Mouse (Mus musculus): ENCODE data around the gene Kmt2b. TPM values are rescaled to one million over a fixed set of nuclear protein-coding genes. Genes with fewer than 3 reads are reported as not detected.

The Kmt2b gene
- total and polyA plus RNA-seq, 3 experiments = 15.6 to 48.2 TPM; not detected in 1

GRCm38 (mm10) chr7:30610043-30610442, 21.5 kb upstream of the Kmt2b start:
- Histone ChIP-seq H3K4me1 (ENCODE audit: control insufficient read depth in 1 of 2, insufficient read depth in 2 of 2, low read length in 2 of 2) (no peaks in the 10 kb centered on the region), H3K9me3 (replicated peaks; ENCODE audit: insufficient read depth, low read length) (no peaks in the 10 kb centered on the region), H3K27me3 (ENCODE audit: control insufficient read depth in 1 of 2, insufficient read depth in 2 of 2, low read length in 2 of 2) (no peaks in the 10 kb centered on the region), H3K27ac (ENCODE audit: control insufficient read depth, low read depth, low read length) (no peak overlapping the region), H3K36me3 (ENCODE audit: control insufficient read depth in 1 of 2, insufficient read depth in 2 of 2, low read length in 2 of 2) (no peaks in the 10 kb centered on the region), H3K79me2 (ENCODE audit: control insufficient read depth, insufficient read depth, low read length, poor library complexity) (no peaks in the 10 kb centered on the region), H3K9ac (ENCODE audit: control insufficient read depth, low read depth, low read length, poor library complexity, severe bottlenecking) (no peak overlapping the region), H3K4me3 (ENCODE audit: control insufficient read depth in 1 of 2, insufficient read depth in 1 of 2, low read depth in 2 of 2, low read length in 2 of 2) (no peak overlapping the region)
- DNase-seq (ENCODE audit: low read depth, low spot score) = no peak
- TF ChIP-seq EP300 (IDR thresholded peaks at IDR 0.05; ENCODE audit: low read depth in 1 of 2, low read length in 2 of 2) = no peak
- no peak for TF ChIP-seq SIN3A (IDR thresholded peaks at IDR 0.05; ENCODE audit: low read length)
- no peak for TF ChIP-seq ETS1 (IDR thresholded peaks at IDR 0.05; ENCODE audit: low read depth, low read length)
- no peak for TF ChIP-seq RAD21 (IDR thresholded peaks at IDR 0.05; ENCODE audit: low read depth, low read length)
- no peak for TF ChIP-seq BHLHE40 (IDR thresholded peaks at IDR 0.05; ENCODE audit: borderline replicate concordance, low read depth, low read length)
- no peak for TF ChIP-seq ZKSCAN1 (IDR thresholded peaks at IDR 0.05; ENCODE audit: low read depth, low read length)
- no peak for TF ChIP-seq MYC (IDR thresholded peaks at IDR 0.05; ENCODE audit: low read depth, low read length)
- TF ChIP-seq POLR2A (IDR thresholded peaks at IDR 0.05; ENCODE audit: control insufficient read depth in 1 of 2, insufficient read depth in 1 of 2, low read depth in 1 of 2, low read length in 2 of 2, poor library complexity in 1 of 2) = no peak
- no peak for TF ChIP-seq GABPA (IDR thresholded peaks at IDR 0.05; ENCODE audit: low read depth, low read length)
- no peak for TF ChIP-seq ZNF384 (IDR thresholded peaks at IDR 0.05; ENCODE audit: low read depth, low read length)
- no peak for TF ChIP-seq ZMIZ1 (IDR thresholded peaks at IDR 0.05; ENCODE audit: low read depth, low read length)
- TF ChIP-seq GATA1 (IDR thresholded peaks at IDR 0.05; ENCODE audit: low read depth, low read length) = no peak
- no peak for TF ChIP-seq MYB (IDR thresholded peaks at IDR 0.05; ENCODE audit: low read depth, low read length)

GRCm38 (mm10) chr7:30608476-30608875, 19.9 kb upstream of the Kmt2b start:
- H3K4me3 ChIP-seq (ENCODE audit: control insufficient read depth in 1 of 2, insufficient read depth in 1 of 2, low read depth in 2 of 2, low read length in 2 of 2) = no peak overlapping the region
- H3K9me3 ChIP-seq (replicated peaks; ENCODE audit: insufficient read depth, low read length) = no peaks in the 10 kb centered on the region
- H3K27me3 ChIP-seq (ENCODE audit: control insufficient read depth in 1 of 2, insufficient read depth in 2 of 2, low read length in 2 of 2) = no peaks in the 10 kb centered on the region
- no peaks in the 10 kb centered on the region for H3K4me1 ChIP-seq (ENCODE audit: control insufficient read depth in 1 of 2, insufficient read depth in 2 of 2, low read length in 2 of 2)
- no peaks in the 10 kb centered on the region for H3K79me2 ChIP-seq (ENCODE audit: control insufficient read depth, insufficient read depth, low read length, poor library complexity)
- no peak for DNase-seq (ENCODE audit: low read depth, low spot score)
- TF ChIP-seq MAX (IDR thresholded peaks at IDR 0.05; ENCODE audit: low read length) (no peak), MAFK (IDR thresholded peaks at IDR 0.05; ENCODE audit: borderline replicate concordance, low read depth, low read length) (no peak), ETS1 (IDR thresholded peaks at IDR 0.05; ENCODE audit: low read depth, low read length) (no peak), MAZ (IDR thresholded peaks at IDR 0.05; ENCODE audit: low read depth, low read length) (no peak), GABPA (IDR thresholded peaks at IDR 0.05; ENCODE audit: low read depth, low read length) (no peak), ZMIZ1 (IDR thresholded peaks at IDR 0.05; ENCODE audit: low read depth, low read length) (no peak), BHLHE40 (IDR thresholded peaks at IDR 0.05; ENCODE audit: borderline replicate concordance, low read depth, low read length) (no peak), USF2 (IDR thresholded peaks at IDR 0.05; ENCODE audit: borderline replicate concordance in 1 of 2, insufficient read depth in 1 of 2, low read depth in 1 of 2, low read length in 2 of 2) (no peak), KAT2A (conservative IDR thresholded peaks at IDR 0.05; ENCODE audit: low read depth, low read length) (no peak), MEF2A (IDR thresholded peaks at IDR 0.05; ENCODE audit: extremely low read depth, insufficient replicate concordance, low read depth, low read length, poor library complexity, severe bottlenecking) (no peak), USF1 (IDR thresholded peaks at IDR 0.05; ENCODE audit: low read depth, low read length) (no peak), CHD2 (IDR thresholded peaks at IDR 0.05; ENCODE audit: low read length) (no peak), JUND (IDR thresholded peaks at IDR 0.05; ENCODE audit: low read depth, low read length) (no peak), RCOR1 (IDR thresholded peaks at IDR 0.05; ENCODE audit: low read depth, low read length) (no peak), CHD1 (IDR thresholded peaks at IDR 0.05; ENCODE audit: low read depth, low read length) (no peak), POLR2AphosphoS2 (IDR thresholded peaks at IDR 0.05; ENCODE audit: low read length) (no peak)
- no peak overlapping the region for H3K27ac ChIP-seq (ENCODE audit: control insufficient read depth, low read depth, low read length)
- H3K36me3 ChIP-seq (ENCODE audit: control insufficient read depth in 1 of 2, insufficient read depth in 2 of 2, low read length in 2 of 2) = no peaks in the 10 kb centered on the region
- H3K9ac ChIP-seq (ENCODE audit: control insufficient read depth, low read depth, low read length, poor library complexity, severe bottlenecking) = no peak overlapping the region
